ENCODE assay signal across 24 mouse cellular contexts in genomic region chr1:45830453-45831206, GRCm38 (mm10). TPM values are rescaled to one million over a fixed set of nuclear protein-coding genes. Genes with fewer than 3 reads are reported as not detected.
"Had no signal": no experiment of that assay in that cellular context is flagged by ENCODE, and none has a peak within 500 bp of the region (broad histone marks: within the 10 kb centered on the region; RNA-seq: fewer than 3 reads in every experiment).

No protein-coding gene starts in this region.

- H3K36me3 ChIP-seq: limb, embryonic 12.5 days; limb, embryonic 15.5 days; midbrain, embryonic 12.5 days; midbrain, embryonic 15.5 days; neural tube, embryonic 12.5 days; neural tube, embryonic 15.5 days had no signal

- H3K9ac ChIP-seq: limb, embryonic 12.5 days; limb, embryonic 15.5 days; liver, embryonic 14.5 days; liver, postnatal 0 days; midbrain, embryonic 12.5 days; midbrain, embryonic 15.5 days; neural tube, embryonic 12.5 days; neural tube, embryonic 15.5 days had no signal

- H3K4me3 ChIP-seq: limb, embryonic 12.5 days; limb, embryonic 15.5 days; midbrain, embryonic 12.5 days; midbrain, embryonic 15.5 days; neural tube, embryonic 12.5 days; neural tube, embryonic 15.5 days had no signal

- H3K9me3 ChIP-seq: limb, embryonic 12.5 days; limb, embryonic 15.5 days; midbrain, embryonic 12.5 days; midbrain, embryonic 15.5 days; neural tube, embryonic 12.5 days; neural tube, embryonic 15.5 days had no signal

- DNase-seq: kidney, adult 2 months; kidney, postnatal 14 days; kidney, postnatal 4 days; left cerebral cortex, postnatal 4 days; liver, postnatal 0 days; right cerebral cortex, adult 18-20 months; right cerebral cortex, postnatal 14 days; right cerebral cortex, postnatal 4 days; thymus, adult 2 months; thymus, postnatal 14 days; thymus, postnatal 4 days had no signal

- ATAC-seq: liver, postnatal 0 days; midbrain, embryonic 15.5 days had no signal

- H3K4me2 ChIP-seq: limb, embryonic 12.5 days; limb, embryonic 15.5 days; liver, embryonic 11.5 days; midbrain, embryonic 12.5 days; midbrain, embryonic 15.5 days; neural tube, embryonic 12.5 days; neural tube, embryonic 15.5 days had no signal

- H3K4me1 ChIP-seq: limb, embryonic 12.5 days; limb, embryonic 15.5 days; midbrain, embryonic 12.5 days; midbrain, embryonic 15.5 days; neural tube, embryonic 12.5 days; neural tube, embryonic 15.5 days had no signal

- H3K27ac ChIP-seq: limb, embryonic 12.5 days; limb, embryonic 15.5 days; liver, embryonic 14.5 days; macrophage; midbrain, embryonic 12.5 days; midbrain, embryonic 15.5 days; neural tube, embryonic 12.5 days; neural tube, embryonic 15.5 days; stomach, postnatal 0 days had no signal

- H3K27me3 ChIP-seq: limb, embryonic 12.5 days; limb, embryonic 15.5 days; midbrain, embryonic 12.5 days; midbrain, embryonic 15.5 days; neural tube, embryonic 12.5 days; neural tube, embryonic 15.5 days had no signal

RNA-seq across cellular contexts. Expression of gene Gm5269, which starts 59.4 kb away (rescaled TPM):
- polyA plus RNA-seq: intestine, embryonic 14.5 days; kidney, adult 2 months; kidney, embryonic 14.5 days; limb, embryonic 12.5 days; limb, embryonic 15.5 days; liver, embryonic 11.5 days; liver, postnatal 0 days; macrophage; midbrain, embryonic 12.5 days; midbrain, embryonic 15.5 days; neural tube, embryonic 12.5 days; neural tube, embryonic 15.5 days; stomach, embryonic 14.5 days; stomach, postnatal 0 days; thymus, adult 2 months had no signal
